Mouse (Mus musculus) stomach, postnatal 0 days (tissue): ENCODE results near the gene Tgfb2.

Experiments
- CTCF ChIP-seq: IDR thresholded peaks from 2 replicates; pipeline ENCODE4 v1.5.1; 2016; ENCODE audit warnings: antibody characterized with exemption, low read depth, mild to moderate bottlenecking, moderate library complexity
- EP300 ChIP-seq: optimal IDR thresholded peaks from 2 replicates; pipeline ENCODE3; 2016; ENCODE audit warnings: antibody characterized with exemption

GRCm38 (mm10) chr1:186735537-186735936 lies 29.7 kb upstream of the Tgfb2 start:
- TF ChIP-seq CTCF = no peak
- TF ChIP-seq EP300 = no peak
